ENCODE assay signal across 8 mouse cellular contexts in the genomic region with DNA sequence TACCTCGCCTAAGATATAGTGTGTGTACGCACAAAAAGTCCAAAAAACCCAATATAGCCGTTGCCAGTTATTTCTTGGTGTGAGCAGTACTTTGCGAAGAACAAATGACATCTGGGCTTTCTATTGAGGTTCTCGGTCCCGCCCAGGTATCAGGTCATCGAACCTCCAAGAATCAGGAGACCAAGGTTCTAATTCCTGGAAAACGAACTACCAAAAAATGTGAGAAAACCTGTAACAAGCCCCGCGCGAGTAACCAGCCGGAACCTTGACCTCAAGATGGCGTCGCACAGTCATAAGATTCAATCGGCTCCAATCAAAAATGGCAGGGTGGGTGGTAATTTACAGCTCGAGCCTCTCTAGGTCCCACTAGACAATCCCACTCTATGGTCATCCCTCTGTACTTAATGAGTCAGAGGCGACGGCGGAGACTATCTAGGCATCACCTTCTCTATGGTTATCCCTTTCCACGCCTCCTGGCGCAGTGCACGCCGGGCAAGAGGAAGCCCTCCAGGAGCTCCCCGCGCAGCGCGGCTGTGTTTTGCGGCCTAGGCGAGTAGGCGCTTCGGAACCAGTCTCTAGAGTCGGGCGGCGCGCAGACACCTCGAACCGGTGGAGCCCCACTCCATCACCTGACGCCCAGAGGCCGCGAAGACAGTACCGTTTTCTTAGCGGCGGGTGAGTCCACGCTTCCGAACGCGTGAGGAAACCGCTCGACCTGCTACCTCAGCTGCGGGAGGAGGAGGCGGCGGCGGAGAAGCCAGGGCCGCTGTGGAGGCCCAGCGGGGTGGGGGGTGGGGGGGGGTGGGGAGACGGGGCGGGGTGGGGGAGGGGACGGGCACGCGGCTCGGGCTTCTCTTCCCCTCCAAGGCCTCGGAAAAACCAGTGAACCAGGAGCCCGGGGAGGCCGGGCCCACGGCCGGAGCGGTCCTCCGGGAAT. TPM values are rescaled to one million over a fixed set of nuclear protein-coding genes. Genes with fewer than 3 reads are reported as not detected.
DNase-seq lines count a peak whose midpoint lies in the region; ATAC-seq and TF ChIP-seq lines count a peak whose summit lies in the region.

No protein-coding gene starts in this region.

- DNase-seq in gastrocnemius, adult 8-10 months (ENCODE audit: low spot score in 2 of 2): peak; percentile 96
- DNase-seq in hindlimb bud, embryonic 11.5 days (ENCODE audit: extremely low spot score, low read depth, low spot score): peak; percentile 97
- peak; percentile 93 to 98 for DNase-seq in left cerebral cortex, adult 8-10 months (ENCODE audit: low spot score in 2 of 2)
- DNase-seq in right cerebral cortex, postnatal 10 days (ENCODE audit: low spot score in 2 of 2): peak; percentile 97 to 99
- DNase-seq in urinary bladder, postnatal 25 days (ENCODE audit: low spot score): peak; percentile 87

- H3K27ac ChIP-seq in cortical plate, adult 2 months (ENCODE audit: insufficient read depth, low read length): peak overlapping the region; percentile 94

- no peak for TF ChIP-seq CTCF in cortical plate, adult 2 months (IDR thresholded peaks at IDR 0.05; ENCODE audit: extremely low read depth, insufficient read depth, low read length)

- H3K4me3 ChIP-seq in cortical plate, adult 2 months (ENCODE audit: insufficient read depth, low read length): peak overlapping the region; percentile 80
- H3K4me3 ChIP-seq in megakaryocyte, embryonic 14.5 days (replicated peaks): peak overlapping the region; percentile 96

- H3K4me1 ChIP-seq in cortical plate, adult 2 months (ENCODE audit: control insufficient read depth, insufficient read depth, low read length): no peaks in the 10 kb centered on the region; the same call in 1 of the 2 replicates
- H3K4me1 ChIP-seq in megakaryocyte, embryonic 14.5 days: peaks cover 27% of the 10 kb centered on the region

- H3K36me3 ChIP-seq in megakaryocyte, embryonic 14.5 days (replicated peaks; ENCODE audit: low read length): peaks cover 14% of the 10 kb centered on the region

- no peaks in the 10 kb centered on the region for H3K27me3 ChIP-seq in megakaryocyte, embryonic 14.5 days (replicated peaks)

- peak; percentile 70; the same call in 1 of the 2 replicates for TF ChIP-seq POLR2A in cortical plate, adult 2 months (IDR thresholded peaks at IDR 0.05; ENCODE audit: extremely low read depth, insufficient read depth, low read length)

- no peaks in the 10 kb centered on the region for H3K9me3 ChIP-seq in megakaryocyte, embryonic 14.5 days

- peak; percentile 95 for ATAC-seq in activated CD4-positive, CD25-positive, alpha-beta regulatory T cell, adult 4 months

RNA-seq across cellular contexts. Expression of a gene that starts 1.0 kb away (rescaled TPM):
- polyA plus RNA-seq in activated CD4-positive, CD25-positive, alpha-beta regulatory T cell, adult 4 months (2017; shearing (Covaris generic)): 100 to 1,000 TPM; 387 to 393 TPM
- 130 and 157 TPM in 2 replicates for polyA plus RNA-seq in cortical plate, adult 2 months (2012; rRNA removed)
- 10 to 100 TPM; 35.6 to 50.7 (median 40.7) TPM for total RNA-seq in gastrocnemius, adult 8-10 months (2022)
- total RNA-seq in left cerebral cortex, adult 8-10 months (2022): 100 to 1,000 TPM; 113 to 124 (median 120) TPM
- polyA plus RNA-seq in megakaryocyte, embryonic 14.5 days (2012; ENCODE audit: insufficient read depth, low replicate concordance): 13.4 and 56.3 TPM in 2 replicates

RNA-seq across cellular contexts. Expression of a gene that starts 35.0 kb away (rescaled TPM):
- polyA plus RNA-seq in activated CD4-positive, CD25-positive, alpha-beta regulatory T cell, adult 4 months (2017; shearing (Covaris generic)): 10 to 100 TPM in 1 of 2 experiments, 1 to 10 TPM in 1; 8.1 to 12.2 TPM
- polyA plus RNA-seq in cortical plate, adult 2 months (2012; rRNA removed): 31.3 and 38.9 TPM in 2 replicates
- 10 to 100 TPM; 19.4 to 29.8 (median 25.8) TPM for total RNA-seq in gastrocnemius, adult 8-10 months (2022)
- total RNA-seq in left cerebral cortex, adult 8-10 months (2022): 10 to 100 TPM; 38.9 to 47.2 (median 42.2) TPM
- polyA plus RNA-seq in megakaryocyte, embryonic 14.5 days (2012; ENCODE audit: insufficient read depth, low replicate concordance): 1.3 and 19.8 TPM in 2 replicates

RNA-seq across cellular contexts. Expression of a gene that starts 55.9 kb away (rescaled TPM):
- polyA plus RNA-seq in activated CD4-positive, CD25-positive, alpha-beta regulatory T cell, adult 4 months (2017; shearing (Covaris generic)): 100 to 1,000 TPM in 1 of 2 experiments, 10 to 100 TPM in 1; 95.7 to 120 TPM
- 33.8 and 37.7 TPM in 2 replicates for polyA plus RNA-seq in cortical plate, adult 2 months (2012; rRNA removed)
- total RNA-seq in gastrocnemius, adult 8-10 months (2022): 10 to 100 TPM; 24.9 to 33.0 (median 28.3) TPM
- 10 to 100 TPM; 57.0 to 65.7 (median 63.1) TPM for total RNA-seq in left cerebral cortex, adult 8-10 months (2022)
- 1.7 and 12.2 TPM in 2 replicates for polyA plus RNA-seq in megakaryocyte, embryonic 14.5 days (2012; ENCODE audit: insufficient read depth, low replicate concordance)

Comparison
In these comparisons a context has a peak if more than half of its experiments do, and no peak if none do; other contexts are left out.
1. Peak in every context shown above with its lines: DNase-seq, ATAC-seq, H3K4me3 ChIP-seq and H3K27ac ChIP-seq.